Mouse (Mus musculus) ES-E14 (cell line): ENCODE measurements at regions not wholly inside any gene's neighbourhood (a gene's known extent, or its start where the extent isn't known, plus 50 kb on each side); places are given as distances from the start of the nearest gene placed in this dataset.

Source experiments
- DNase-seq: peaks from one replicate; pipeline ENCODE4 v3.0.0-alpha.2; 2013; ENCODE audit warnings: low read depth, low spot score
- H3K27ac ChIP-seq: 2 replicates; pipeline ENCODE4 v1.5.1; 2012; ENCODE audit warnings: low read depth, mild to moderate bottlenecking, low read length, moderate library complexity, mixed read lengths; ENCODE audit not compliant: poor library complexity, insufficient read depth, severe bottlenecking
- H3K36me3 ChIP-seq: 2 replicates; pipeline ENCODE4 v1.6.1; 2012; ENCODE audit warnings: mild to moderate bottlenecking, low read length, moderate library complexity, mixed read lengths; ENCODE audit not compliant: control insufficient read depth, poor library complexity, insufficient read depth, severe bottlenecking
- H3K4me1 ChIP-seq, 2 experiments: fragments of 150-350 bp in 1 of 2; sonication (generic) in 1 of 2; 2 replicates each; pipeline ENCODE4 v1.6.1; 2012; ENCODE audit warnings: low read length in 2 of 2, mild to moderate bottlenecking in 1 of 2, mixed read lengths in 1 of 2; ENCODE audit not compliant: control insufficient read depth in 2 of 2, insufficient read depth in 2 of 2, poor library complexity in 1 of 2
- H3K4me3 ChIP-seq, 2 experiments: fragments of 150-350 bp in 1 of 2; sonication (generic) in 1 of 2; 2 replicates each; pipeline ENCODE4 v1.5.1; 2012; ENCODE audit warnings: low read length in 2 of 2, low read depth in 1 of 2, mild to moderate bottlenecking in 1 of 2, mixed read lengths in 1 of 2; ENCODE audit not compliant: insufficient read depth in 1 of 2, poor library complexity in 1 of 2, severe bottlenecking in 1 of 2
- H3K9ac ChIP-seq: 2 replicates; pipeline ENCODE4 v1.6.1; 2012; ENCODE audit warnings: low read depth, mild to moderate bottlenecking, low read length, mixed read lengths; ENCODE audit not compliant: poor library complexity, insufficient read depth, severe bottlenecking
- H3K9me3 ChIP-seq: fragments of 150-350 bp; sonication (generic); 2 replicates; pipeline ENCODE4 v1.6.1; 2012; ENCODE audit warnings: low read depth, mild to moderate bottlenecking, low read length; ENCODE audit not compliant: control insufficient read depth, insufficient read depth
- CHD2 ChIP-seq: IDR thresholded peaks from 2 replicates; pipeline ENCODE4 v1.6.1; 2014; ENCODE audit warnings: mild to moderate bottlenecking, low read depth, low read length, inconsistent platforms
- HCFC1 ChIP-seq: IDR thresholded peaks from 2 replicates; pipeline ENCODE4 v1.6.1; 2012; ENCODE audit warnings: low read length, inconsistent platforms, borderline replicate concordance; ENCODE audit not compliant: insufficient read depth
- MAFK ChIP-seq: IDR thresholded peaks from 2 replicates; pipeline ENCODE4 v1.6.1; 2014; ENCODE audit warnings: mild to moderate bottlenecking, low read depth, low read length, inconsistent platforms; ENCODE audit not compliant: insufficient read depth
- ZC3H11A ChIP-seq: IDR thresholded peaks from 2 replicates; pipeline ENCODE4 v1.6.1; 2012; ENCODE audit warnings: low read depth, mild to moderate bottlenecking, inconsistent platforms, low read length, borderline replicate concordance
- ZNF384 ChIP-seq: IDR thresholded peaks from 2 replicates; pipeline ENCODE4 v1.6.1; 2012; ENCODE audit warnings: low read depth, low read length, inconsistent platforms
- in situ Hi-C, 2 experiments: fragments of 600-800 bp; cut with MboI; formaldehyde crosslinking; loops; one replicate each; pipeline ENCODE4 v1.15.1; 2025; ENCODE audit warnings: low sequenced_read_pairs in 2 of 2, inconsistent platforms in 1 of 2; ENCODE audit not compliant: unreplicated experiment in 2 of 2

DNA sequence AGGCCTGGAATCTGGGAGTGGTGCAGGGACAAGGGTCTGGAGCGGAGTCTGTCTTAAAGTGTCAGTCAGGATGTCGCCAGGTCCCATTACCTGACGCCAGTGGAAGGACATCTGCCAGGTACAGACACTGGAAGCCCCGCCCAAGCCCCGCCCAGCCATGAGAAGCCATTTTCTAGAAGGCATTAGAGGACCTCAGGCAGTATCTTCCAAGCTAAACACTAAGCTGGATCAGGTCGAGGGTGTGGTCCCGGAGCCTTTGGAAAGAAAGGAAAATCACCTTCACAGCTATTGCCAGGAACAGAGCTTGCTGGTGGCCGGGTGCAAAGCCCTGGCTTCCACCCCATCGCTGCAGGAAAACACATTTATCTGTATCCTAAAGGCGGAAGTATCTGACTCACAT is 52.9 kb upstream of the Sall4 start:
- peak overlapping the region in 1 of 2 experiments; percentile 23; a peak in 1 of 4 replicates for H3K4me3 ChIP-seq
- peaks cover 7 to 15% of the 10 kb centered on the region in 2 experiments for H3K4me1 ChIP-seq
- TF ChIP-seq ZNF384 (no peak), MAFK (no peak), CHD2 (no peak), ZC3H11A (no peak), HCFC1 (no peak)
- DNase-seq: peak; percentile 54
- no peak overlapping the region for H3K9ac ChIP-seq
- no peaks in the 10 kb centered on the region for H3K36me3 ChIP-seq
- in situ Hi-C loops: no loop called here
- no peaks in the 10 kb centered on the region for H3K9me3 ChIP-seq
- no peak overlapping the region for H3K27ac ChIP-seq
